Mouse (Mus musculus) MEL (cell line): Measurements from ENCODE around the gene Gm20696. TPM values are rescaled to one million over a fixed set of nuclear protein-coding genes. Genes with fewer than 3 reads are reported as not detected.

Source experiments
- DNase-seq: peaks from one replicate; pipeline ENCODE4 v3.0.0; 2011; ENCODE audit warnings: low read depth, low spot score
- H3K27ac ChIP-seq: 2 replicates; pipeline ENCODE4 v1.5.1; 2012; ENCODE audit warnings: low read depth, mild to moderate bottlenecking, control low read depth, low read length, moderate library complexity; ENCODE audit not compliant: control insufficient read depth
- H3K27me3 ChIP-seq, 2 experiments: fragments of 150-350 bp in 1 of 2; sonication (generic) in 1 of 2; 2 replicates each; pipeline ENCODE4 v1.6.1; 2012; ENCODE audit warnings: low read length in 2 of 2, mild to moderate bottlenecking in 2 of 2, improper control_type of control experiment in 1 of 2, moderate library complexity in 1 of 2; ENCODE audit not compliant: insufficient read depth in 2 of 2, control insufficient read depth in 1 of 2
- H3K36me3 ChIP-seq, 2 experiments: 2 replicates each; pipeline ENCODE4 v1.6.1; 2012 to 2014; ENCODE audit warnings: low read length in 2 of 2, improper control_type of control experiment in 1 of 2, inconsistent platforms in 1 of 2, mild to moderate bottlenecking in 1 of 2; ENCODE audit not compliant: insufficient read depth in 2 of 2, control insufficient read depth in 1 of 2
- H3K4me1 ChIP-seq, 2 experiments: fragments of 150-350 bp in 1 of 2; sonication (generic) in 1 of 2; 2 replicates each; pipeline ENCODE4 v1.6.1; 2012; ENCODE audit warnings: low read length in 2 of 2, improper control_type of control experiment in 1 of 2, mild to moderate bottlenecking in 1 of 2; ENCODE audit not compliant: insufficient read depth in 2 of 2, control insufficient read depth in 1 of 2
- H3K4me3 ChIP-seq, 2 experiments: fragments of 150-350 bp in 1 of 2; sonication (generic) in 1 of 2; 2 replicates each; pipeline ENCODE4 v1.5.1; 2012; ENCODE audit warnings: low read depth in 2 of 2, low read length in 2 of 2, mild to moderate bottlenecking in 2 of 2, moderate library complexity in 2 of 2, control low read depth in 1 of 2, improper control_type of control experiment in 1 of 2; ENCODE audit not compliant: control insufficient read depth in 1 of 2, insufficient read depth in 1 of 2
- H3K79me2 ChIP-seq: 2 replicates; pipeline ENCODE4 v1.6.1; 2012; ENCODE audit warnings: mild to moderate bottlenecking, low read length, moderate library complexity; ENCODE audit not compliant: control insufficient read depth, poor library complexity, insufficient read depth
- H3K9ac ChIP-seq: 2 replicates; pipeline ENCODE4 v1.6.1; 2012; ENCODE audit warnings: low read depth, mild to moderate bottlenecking, control low read depth, low read length, moderate library complexity; ENCODE audit not compliant: control insufficient read depth, poor library complexity, severe bottlenecking
- H3K9me3 ChIP-seq: fragments of 150-350 bp; sonication (generic); replicated peaks from 2 replicates; pipeline ENCODE4 v1.6.1; 2012; ENCODE audit warnings: mild to moderate bottlenecking, low read length, improper control_type of control experiment, moderate library complexity; ENCODE audit not compliant: insufficient read depth
- BHLHE40 ChIP-seq: IDR thresholded peaks from 2 replicates; pipeline ENCODE4 v1.6.1; 2012; ENCODE audit warnings: low read depth, mild to moderate bottlenecking, inconsistent platforms, low read length, improper control_type of control experiment, borderline replicate concordance
- CHD2 ChIP-seq: IDR thresholded peaks from 2 replicates; pipeline ENCODE4 v1.6.1; 2011; ENCODE audit warnings: low read length, improper control_type of control experiment
- CTCF ChIP-seq, 3 experiments: IDR thresholded peaks in 2 of 3; conservative IDR thresholded peaks in 1 of 3; 2 replicates each; pipeline ENCODE4 v1.5.1; 2011 to 2012; ENCODE audit warnings: low read length in 3 of 3, low read depth in 2 of 3, mild to moderate bottlenecking in 2 of 3, improper control_type of control experiment in 1 of 3, inconsistent platforms in 1 of 3, mixed read lengths in 1 of 3, moderate library complexity in 1 of 3; ENCODE audit not compliant: control insufficient read depth in 1 of 3, insufficient read depth in 1 of 3, poor library complexity in 1 of 3, severe bottlenecking in 1 of 3
- E2F4 ChIP-seq: IDR thresholded peaks from 2 replicates; pipeline ENCODE4 v1.6.1; 2011; ENCODE audit warnings: low read depth, low read length, improper control_type of control experiment, borderline replicate concordance
- ELF1 ChIP-seq: IDR thresholded peaks from 2 replicates; pipeline ENCODE4 v1.6.1; 2014; ENCODE audit warnings: low read depth, mild to moderate bottlenecking, inconsistent platforms, low read length, improper control_type of control experiment, moderate library complexity
- EP300 ChIP-seq, 2 experiments: IDR thresholded peaks; 2 replicates each; pipeline ENCODE4 v1.6.1; 2011; ENCODE audit warnings: improper control_type of control experiment in 2 of 2, low read length in 2 of 2, low read depth in 1 of 2, mild to moderate bottlenecking in 1 of 2
- ETS1 ChIP-seq: IDR thresholded peaks from 2 replicates; pipeline ENCODE4 v1.6.1; 2012; ENCODE audit warnings: low read depth, mild to moderate bottlenecking, inconsistent platforms, low read length, improper control_type of control experiment, moderate library complexity
- GATA1 ChIP-seq: IDR thresholded peaks from 2 replicates; pipeline ENCODE4 v1.6.1; 2011; ENCODE audit warnings: low read depth, low read length, improper control_type of control experiment
- JUND ChIP-seq: IDR thresholded peaks from 2 replicates; pipeline ENCODE4 v1.6.1; 2011; ENCODE audit warnings: low read depth, mild to moderate bottlenecking, improper control_type of control experiment, low read length
- KAT2A ChIP-seq: conservative IDR thresholded peaks from 2 replicates; pipeline ENCODE4 v1.6.1; 2012; ENCODE audit warnings: low read depth, low read length, improper control_type of control experiment, inconsistent platforms
- MAX ChIP-seq: IDR thresholded peaks from 2 replicates; pipeline ENCODE4 v1.6.1; 2011; ENCODE audit warnings: low read length, improper control_type of control experiment
- MEF2A ChIP-seq: IDR thresholded peaks from 2 replicates; pipeline ENCODE4 v1.6.1; 2014; ENCODE audit warnings: low read depth, mild to moderate bottlenecking, inconsistent platforms, low read length, improper control_type of control experiment; ENCODE audit not compliant: poor library complexity, insufficient replicate concordance, severe bottlenecking; ENCODE audit errors: extremely low read depth
- MYB ChIP-seq: IDR thresholded peaks from 2 replicates; pipeline ENCODE4 v1.6.1; 2011; ENCODE audit warnings: mild to moderate bottlenecking, low read depth, low read length, improper control_type of control experiment
- MYC ChIP-seq: IDR thresholded peaks from 2 replicates; pipeline ENCODE4 v1.6.1; 2011; ENCODE audit warnings: low read depth, mild to moderate bottlenecking, low read length, improper control_type of control experiment, moderate library complexity
- POLR2A ChIP-seq, 2 experiments: IDR thresholded peaks; 2 replicates each; pipeline ENCODE4 v1.6.1; 2011 to 2012; ENCODE audit warnings: low read length in 2 of 2, mild to moderate bottlenecking in 2 of 2, control low read depth in 1 of 2, improper control_type of control experiment in 1 of 2, low read depth in 1 of 2, moderate library complexity in 1 of 2; ENCODE audit not compliant: control insufficient read depth in 1 of 2, insufficient read depth in 1 of 2, poor library complexity in 1 of 2
- POLR2AphosphoS2 ChIP-seq: IDR thresholded peaks from 2 replicates; pipeline ENCODE4 v1.6.1; 2011; ENCODE audit warnings: low read length, improper control_type of control experiment
- POLR2AphosphoS5 ChIP-seq: IDR thresholded peaks from 2 replicates; pipeline ENCODE4 v1.6.1; 2012; ENCODE audit warnings: low read depth, borderline replicate concordance, mild to moderate bottlenecking, inconsistent platforms, low read length, moderate library complexity, mixed read lengths
- RAD21 ChIP-seq: IDR thresholded peaks from 2 replicates; pipeline ENCODE4 v1.6.1; 2011; ENCODE audit warnings: mild to moderate bottlenecking, low read depth, low read length, improper control_type of control experiment
- SIN3A ChIP-seq: IDR thresholded peaks from 2 replicates; pipeline ENCODE4 v1.6.1; 2012; ENCODE audit warnings: low read length, improper control_type of control experiment, inconsistent platforms
- SMC3 ChIP-seq: IDR thresholded peaks from 2 replicates; pipeline ENCODE4 v1.6.1; 2011; ENCODE audit warnings: low read depth, low read length, improper control_type of control experiment
- TAL1 ChIP-seq: IDR thresholded peaks from 2 replicates; pipeline ENCODE4 v1.6.1; 2012; ENCODE audit warnings: mild to moderate bottlenecking, inconsistent platforms, low read length, moderate library complexity, mixed read lengths
- TCF12 ChIP-seq: IDR thresholded peaks from 2 replicates; pipeline ENCODE4 v1.6.1; 2014; ENCODE audit warnings: low read depth, mild to moderate bottlenecking, inconsistent platforms, low read length, improper control_type of control experiment, moderate library complexity
- UBTF ChIP-seq: IDR thresholded peaks from 2 replicates; pipeline ENCODE4 v1.6.1; 2012; ENCODE audit warnings: low read depth, mild to moderate bottlenecking, inconsistent platforms, low read length, improper control_type of control experiment, moderate library complexity, borderline replicate concordance; ENCODE audit not compliant: insufficient read depth
- ZKSCAN1 ChIP-seq: IDR thresholded peaks from 2 replicates; pipeline ENCODE4 v1.6.1; 2012; ENCODE audit warnings: low read depth, mild to moderate bottlenecking, inconsistent platforms, low read length, improper control_type of control experiment, moderate library complexity
- ZMIZ1 ChIP-seq: IDR thresholded peaks from 2 replicates; pipeline ENCODE4 v1.6.1; 2012; ENCODE audit warnings: low read depth, mild to moderate bottlenecking, inconsistent platforms, low read length, improper control_type of control experiment, moderate library complexity
- ZNF384 ChIP-seq: IDR thresholded peaks from 2 replicates; pipeline ENCODE4 v1.6.1; 2012; ENCODE audit warnings: low read depth, mild to moderate bottlenecking, inconsistent platforms, low read length, improper control_type of control experiment
- polyA plus RNA-seq, 2 experiments: library from polyadenylated mRNA; stranded (reverse) in 1 of 2; unstranded in 1 of 2; fragments of >175 nt in 1 of 2; fragments of >200 nt in 1 of 2; gene quantifications; 2 replicates each; pipeline versions ENCODE4 v1.2.1 to v1.2.4; 2012; ENCODE audit warnings: low replicate concordance in 2 of 2, low read depth in 1 of 2; ENCODE audit not compliant: insufficient read length in 2 of 2, insufficient read depth in 1 of 2, missing spikeins in 1 of 2
- total RNA-seq: library from RNA; depleted of rRNA; stranded (reverse); fragments of 300-350 nt; gene quantifications from 2 replicates; pipeline ENCODE4 v1.2.3, GENCODE M21; 2012

The Gm20696 gene
- total and polyA plus RNA-seq, 3 experiments, result 0.07 to 0.39 TPM; not detected in 1

DNA sequence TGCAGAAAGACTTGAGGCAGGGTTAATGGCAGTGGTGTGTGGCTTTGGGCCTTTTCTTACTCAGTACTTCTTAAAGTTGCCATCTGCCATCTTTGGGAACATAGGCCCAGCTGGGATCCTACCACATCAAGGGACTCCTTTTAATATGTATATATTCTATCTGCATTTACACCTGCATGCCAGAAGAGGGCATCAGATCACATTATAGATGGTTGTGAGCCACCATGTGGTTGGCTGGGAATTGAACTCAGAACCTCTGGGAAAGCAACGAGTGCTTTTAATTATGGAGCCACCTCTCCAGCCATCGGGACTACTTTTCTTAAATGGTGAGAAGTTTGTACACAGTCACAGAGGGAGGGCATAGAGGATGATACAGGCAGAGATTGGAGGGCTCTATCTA lies 93.3 kb downstream of the Gm20696 start:
- Histone ChIP-seq H3K4me3 (no peak overlapping the region), H3K27me3 (no peaks in the 10 kb centered on the region; a peak in 1 of 4 replicates), H3K9ac (no peak overlapping the region), H3K4me1 (no peaks in the 10 kb centered on the region), H3K27ac (no peak overlapping the region), H3K36me3 (no peaks in the 10 kb centered on the region), H3K9me3 (no peaks in the 10 kb centered on the region), H3K79me2 (no peaks in the 10 kb centered on the region)
- peak; percentile 36 for TF ChIP-seq SMC3
- TF ChIP-seq EP300 (IDR thresholded peaks at IDR 0.05; ENCODE audit: low read depth in 1 of 2, low read length in 2 of 2), result no peak
- no peak for TF ChIP-seq ZMIZ1
- peak; percentile 9 to 53 (median 12); a peak in 2 of 6 replicates for TF ChIP-seq CTCF (IDR thresholded peaks at IDR 0.05 in 2 of 3, conservative IDR thresholded peaks at IDR 0.05 in 1 of 3; ENCODE audit: control insufficient read depth in 1 of 3, insufficient read depth in 1 of 3, low read depth in 2 of 3, low read length in 3 of 3, poor library complexity in 1 of 3, severe bottlenecking in 1 of 3)
- no peak for TF ChIP-seq TAL1
- no peak for TF ChIP-seq MYC
- TF ChIP-seq CHD2, result no peak
- no peak for TF ChIP-seq POLR2A (IDR thresholded peaks at IDR 0.05; ENCODE audit: control insufficient read depth in 1 of 2, insufficient read depth in 1 of 2, low read depth in 1 of 2, low read length in 2 of 2, poor library complexity in 1 of 2)
- no peak for DNase-seq

DNA sequence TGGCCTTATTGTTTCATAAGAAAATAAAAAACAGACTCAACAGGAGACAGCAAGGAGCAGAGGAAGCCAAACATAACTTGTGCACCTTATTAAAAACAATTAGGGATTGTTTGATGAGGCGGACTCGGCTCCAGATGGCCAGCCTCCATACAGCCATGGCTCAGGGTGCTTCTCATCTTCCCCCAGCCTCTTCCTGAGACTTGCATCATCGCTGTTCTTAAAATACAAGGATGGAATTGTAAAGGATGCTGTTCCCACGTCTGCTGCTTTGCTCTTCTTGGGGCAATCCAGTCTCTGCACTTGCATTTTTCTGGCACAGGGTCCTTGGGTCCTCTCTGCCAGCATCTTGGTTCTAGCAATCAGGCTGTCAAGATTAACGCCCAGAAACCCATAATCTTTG lies 94.5 kb downstream of the Gm20696 start:
- Histone ChIP-seq H3K9ac (no peak overlapping the region), H3K79me2 (no peaks in the 10 kb centered on the region), H3K4me3 (no peak overlapping the region), H3K36me3 (no peaks in the 10 kb centered on the region), H3K4me1 (no peaks in the 10 kb centered on the region), H3K27me3 (no peaks in the 10 kb centered on the region; a peak in 1 of 4 replicates), H3K9me3 (no peaks in the 10 kb centered on the region), H3K27ac (no peak overlapping the region)
- DNase-seq, result no peak
- TF ChIP-seq KAT2A, result no peak
- no peak for TF ChIP-seq ETS1
- TF ChIP-seq JUND, result no peak
- no peak for TF ChIP-seq ZNF384
- no peak for TF ChIP-seq SIN3A
- no peak for TF ChIP-seq BHLHE40

GRCm38 (mm10) chr6:99566921-99567320 lies 99.7 kb downstream of the Gm20696 start:
- no peaks in the 10 kb centered on the region for H3K79me2 ChIP-seq
- TF ChIP-seq MAX (no peak), ELF1 (no peak), KAT2A (no peak), POLR2A (IDR thresholded peaks at IDR 0.05; ENCODE audit: control insufficient read depth in 1 of 2, insufficient read depth in 1 of 2, low read depth in 1 of 2, low read length in 2 of 2, poor library complexity in 1 of 2) (no peak), TAL1 (no peak), MEF2A (no peak), UBTF (no peak), RAD21 (no peak), TCF12 (no peak), ZNF384 (no peak), GATA1 (no peak), ZKSCAN1 (no peak), SIN3A (no peak), POLR2AphosphoS2 (no peak), SMC3 (no peak), MYB (no peak), E2F4 (no peak), CHD2 (no peak), POLR2AphosphoS5 (no peak)
- H3K9ac ChIP-seq, result no peak overlapping the region
- H3K36me3 ChIP-seq, result no peaks in the 10 kb centered on the region
- H3K27ac ChIP-seq, result no peak overlapping the region
- no peaks in the 10 kb centered on the region for H3K4me1 ChIP-seq
- no peak overlapping the region for H3K4me3 ChIP-seq
- DNase-seq, result no peak
- no peaks in the 10 kb centered on the region for H3K27me3 ChIP-seq
- H3K9me3 ChIP-seq, result no peaks in the 10 kb centered on the region
